Mouse (Mus musculus) midbrain, embryonic 11.5 days (tissue): ENCODE results near the gene H2-Ke6. TPM values are rescaled to one million over a fixed set of nuclear protein-coding genes. Genes with fewer than 3 reads are reported as not detected.
A peak's percentile ranks its signal among the peaks of the same experiment; 100 is the strongest.

Source experiments
- ATAC-seq: fragments of 200-750 bp; cut with Nextera tagmentation; 2 replicates; pipeline ENCODE4 v1.8.0; 2017; ENCODE audit warnings: moderate TSS enrichment, moderate library complexity; ENCODE audit not compliant: low FRiP score
- DNase-seq: peaks from one replicate; pipeline ENCODE4 v3.0.0; 2015; ENCODE audit warnings: low spot score; ENCODE audit errors: missing footprints
- H3K27ac ChIP-seq: fragments of 300-500 bp; sonication (generic); 2 replicates; pipeline ENCODE4 v1.5.1; 2014; ENCODE audit warnings: low read depth, low read length
- H3K27me3 ChIP-seq: fragments of 300-500 bp; sonication (generic); 2 replicates; pipeline ENCODE4 v1.6.1; 2014; ENCODE audit warnings: mild to moderate bottlenecking, low read length, moderate library complexity, mixed read lengths; ENCODE audit not compliant: control insufficient read depth, insufficient read depth
- H3K36me3 ChIP-seq: fragments of 300-500 bp; sonication (generic); 2 replicates; pipeline ENCODE4 v1.6.1; 2014; ENCODE audit warnings: mild to moderate bottlenecking, low read length, moderate library complexity, mixed read lengths; ENCODE audit not compliant: control insufficient read depth, insufficient read depth
- H3K4me1 ChIP-seq: fragments of 300-500 bp; sonication (generic); 2 replicates; pipeline ENCODE4 v1.6.1; 2014; ENCODE audit warnings: low read length; ENCODE audit not compliant: control insufficient read depth, insufficient read depth
- H3K4me2 ChIP-seq: fragments of 300-500 bp; sonication (generic); 2 replicates; pipeline ENCODE4 v1.6.1; 2014; ENCODE audit warnings: mild to moderate bottlenecking, moderate library complexity
- H3K4me3 ChIP-seq: fragments of 300-500 bp; sonication (generic); 2 replicates; pipeline ENCODE4 v1.5.1; 2014; ENCODE audit warnings: low read depth, low read length
- H3K9ac ChIP-seq: fragments of 300-500 bp; sonication (generic); 2 replicates; pipeline ENCODE4 v1.6.1; 2014; ENCODE audit warnings: low read length
- H3K9me3 ChIP-seq: fragments of 300-500 bp; sonication (generic); 2 replicates; pipeline ENCODE4 v1.6.1; 2016; ENCODE audit warnings: low read length; ENCODE audit not compliant: control insufficient read depth
- WGBS: fragments of 180-500 bp; shearing (Covaris S2); extraction: QIAGEN DNeasy Blood & Tissue Kit; methylation state at CpG from one replicate; pipeline ENCODE4 v1.1.7; 2014; 5-methylcytosine and 5-hydroxymethylcytosine counted together
- polyA plus RNA-seq: library from polyadenylated mRNA; unstranded; fragments of >200 nt; fragmentation: Nextera tagmentation; extraction: Ambion mirVana; gene quantifications from 2 replicates; pipeline ENCODE4 v1.2.1, GENCODE M21; 2014

The H2-Ke6 gene
- polyA plus RNA-seq, result 95.4 and 99.0 TPM in 2 replicates

DNA sequence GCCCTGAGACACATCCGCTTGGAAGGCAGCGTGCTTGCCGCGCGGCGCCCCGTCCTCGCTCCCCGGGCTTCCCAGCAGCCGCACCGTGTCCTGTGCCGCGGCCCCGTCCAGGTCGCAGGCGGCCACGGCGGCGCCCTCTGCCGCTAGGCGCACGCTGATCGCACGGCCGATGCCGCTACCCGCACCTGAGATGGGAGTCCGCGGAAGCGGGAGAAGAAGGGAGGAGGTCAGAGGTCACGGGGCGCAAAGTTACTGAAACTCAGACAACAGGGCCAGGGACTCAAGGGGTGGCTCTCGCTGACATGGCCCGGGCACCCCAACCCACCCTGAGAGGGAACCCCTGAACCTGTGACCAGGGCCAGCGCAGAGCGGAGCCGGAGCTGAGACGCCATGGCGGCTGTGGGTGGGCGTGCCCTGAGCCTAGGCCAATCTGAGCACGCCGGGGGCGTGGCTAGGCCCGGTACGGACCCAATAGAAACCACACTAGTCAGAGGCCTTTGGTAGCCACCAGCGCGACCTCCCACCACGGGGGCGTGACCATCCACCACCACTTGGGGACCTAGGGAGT, at the start of gene H2-Ke6:
Gene H2-Ke6 (minus strand): TSS at position 405 of the 568 bp plus-strand sequence.
- peaks cover 17% of the 10 kb centered on the region for H3K36me3 ChIP-seq
- H3K9ac ChIP-seq, result peak within 1 kb of the TSS; percentile 100
- peak within 1 kb of the TSS; percentile 97 for H3K4me2 ChIP-seq
- no peaks in the 10 kb centered on the region for H3K27me3 ChIP-seq
- H3K4me3 ChIP-seq, result peak within 1 kb of the TSS; percentile 98
- H3K27ac ChIP-seq, result peak within 1 kb of the TSS; percentile 100
- whole genome bisulfite sequencing, result under 1% methylated on average over 49 of the region's 49 CpGs
- DNase-seq (peak; percentile 100), ATAC-seq (peak; percentile 71)
- peaks cover 3% of the 10 kb centered on the region; the same call in 1 of the 2 replicates for H3K9me3 ChIP-seq
- peaks cover 53% of the 10 kb centered on the region for H3K4me1 ChIP-seq

DNA sequence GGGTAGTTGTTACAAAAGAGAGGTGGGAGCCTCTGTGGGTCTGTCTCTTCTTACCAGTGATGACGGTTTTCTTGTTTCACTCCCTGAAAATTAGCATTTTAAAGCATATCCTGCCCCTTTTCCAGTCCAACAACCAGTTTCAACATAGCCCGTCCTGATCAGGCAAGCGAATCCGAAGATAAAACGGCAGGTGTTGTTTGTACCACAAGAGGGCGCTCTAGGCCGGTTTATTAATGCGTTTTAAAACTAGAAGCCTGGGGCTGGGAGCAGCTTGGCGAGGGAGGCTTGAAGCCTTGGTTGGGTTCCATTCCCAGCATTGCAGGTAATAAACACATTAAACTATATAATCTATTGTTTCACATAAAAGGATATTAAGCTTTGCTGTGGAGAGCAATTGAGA, 49.7 kb upstream of the H2-Ke6 start:
- Histone ChIP-seq H3K4me3 (no peak overlapping the region), H3K9me3 (no peaks in the 10 kb centered on the region), H3K4me2 (no peak overlapping the region), H3K4me1 (no peaks in the 10 kb centered on the region), H3K9ac (no peak overlapping the region), H3K27ac (no peak overlapping the region), H3K27me3 (peaks cover 10% of the 10 kb centered on the region), H3K36me3 (no peaks in the 10 kb centered on the region)
- ATAC-seq, result no peak; the same call in 1 of the 2 replicates
- 1% methylated on average over 9 of the region's 9 CpGs for WGBS
- DNase-seq, result peak; percentile 99

- H3K4me2 ChIP-seq, result no peak overlapping the region
- no peak overlapping the region for H3K4me3 ChIP-seq
- 49% methylated on average over 7 of the region's 7 CpGs for WGBS
- no peak overlapping the region for H3K9ac ChIP-seq
- H3K27ac ChIP-seq, result no peak overlapping the region
- peaks cover 10% of the 10 kb centered on the region for H3K27me3 ChIP-seq
- no peaks in the 10 kb centered on the region for H3K36me3 ChIP-seq
- no peaks in the 10 kb centered on the region for H3K9me3 ChIP-seq
- no peaks in the 10 kb centered on the region for H3K4me1 ChIP-seq
- DNase-seq (peak; percentile 94), ATAC-seq (no peak)
Observed at GRCm38 (mm10) chr17:34075271-34075670, 47.4 kb upstream of the H2-Ke6 start.

- no peak for ATAC-seq
- no peak for DNase-seq
- Histone ChIP-seq H3K9me3 (no peaks in the 10 kb centered on the region), H3K4me3 (no peak overlapping the region), H3K4me2 (no peak overlapping the region), H3K4me1 (no peaks in the 10 kb centered on the region), H3K27ac (no peak overlapping the region), H3K9ac (no peak overlapping the region), H3K27me3 (peaks cover 7% of the 10 kb centered on the region; the same call in 1 of the 2 replicates), H3K36me3 (no peaks in the 10 kb centered on the region)
- 84% methylated on average over 5 of the region's 5 CpGs for WGBS
Observed at GRCm38 (mm10) chr17:34072091-34072490, 44.2 kb upstream of the H2-Ke6 start.

- WGBS, result 56% methylated on average over 3 of the region's 3 CpGs
- Histone ChIP-seq H3K27ac (no peak overlapping the region), H3K4me2 (no peak overlapping the region), H3K4me3 (no peak overlapping the region), H3K4me1 (no peaks in the 10 kb centered on the region), H3K9me3 (no peaks in the 10 kb centered on the region), H3K27me3 (no peaks in the 10 kb centered on the region), H3K9ac (no peak overlapping the region), H3K36me3 (no peaks in the 10 kb centered on the region; the same call in 1 of the 2 replicates)
- ATAC-seq (no peak), DNase-seq (no peak)
Observed at GRCm38 (mm10) chr17:34068864-34069263, 41.0 kb upstream of the H2-Ke6 start.

GRCm38 (mm10) chr17:34057224-34057623, 29.4 kb upstream of the H2-Ke6 start:
- no peak for ATAC-seq
- H3K4me3 ChIP-seq, result no peak overlapping the region
- no peak for DNase-seq
- no peak overlapping the region for H3K27ac ChIP-seq
- no peaks in the 10 kb centered on the region for H3K4me1 ChIP-seq
- H3K9ac ChIP-seq, result no peak overlapping the region
- 81% methylated on average over 7 of the region's 7 CpGs for WGBS
- H3K36me3 ChIP-seq, result no peaks in the 10 kb centered on the region
- H3K4me2 ChIP-seq, result no peak overlapping the region
- no peaks in the 10 kb centered on the region for H3K9me3 ChIP-seq
- no peaks in the 10 kb centered on the region for H3K27me3 ChIP-seq

DNA sequence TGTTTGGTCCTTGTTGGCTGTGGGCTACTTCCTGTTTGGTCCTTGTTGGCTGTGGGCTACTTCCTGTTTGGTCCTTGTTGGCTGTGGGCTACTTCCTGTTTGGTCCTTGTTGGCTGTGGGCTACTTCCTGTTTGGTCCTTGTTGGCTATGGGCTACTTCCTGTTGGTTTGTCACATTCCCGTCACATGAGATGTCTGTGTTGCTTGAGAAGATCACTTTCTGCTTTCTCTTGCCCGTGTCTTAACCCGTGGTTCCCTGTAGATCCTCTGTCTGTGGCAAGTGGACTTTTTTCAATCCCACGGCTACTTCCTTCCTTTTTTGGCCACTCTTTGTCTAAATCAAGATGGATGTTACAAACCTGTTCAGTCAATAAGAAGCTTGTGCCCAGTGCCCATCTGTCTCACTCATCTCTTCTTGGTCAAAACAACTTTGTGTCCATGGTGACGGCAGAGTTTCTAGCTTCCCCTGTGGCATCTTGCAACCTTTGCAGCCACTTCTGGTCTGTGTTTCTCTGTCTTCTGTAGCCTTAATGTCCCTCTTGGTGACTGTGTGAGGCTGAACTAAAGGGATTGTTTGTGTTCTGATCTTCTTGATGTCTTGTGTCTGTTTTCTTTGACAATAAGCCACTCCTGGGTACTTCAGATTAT, 19.7 kb upstream of the H2-Ke6 start:
- no peaks in the 10 kb centered on the region for H3K9me3 ChIP-seq
- no peak overlapping the region for H3K4me3 ChIP-seq
- ATAC-seq, result no peak
- H3K4me1 ChIP-seq, result no peaks in the 10 kb centered on the region
- H3K4me2 ChIP-seq, result no peak overlapping the region
- H3K27me3 ChIP-seq, result no peaks in the 10 kb centered on the region
- 87% methylated on average over 5 of the region's 5 CpGs for WGBS
- H3K36me3 ChIP-seq, result no peaks in the 10 kb centered on the region
- no peak overlapping the region for H3K9ac ChIP-seq
- no peak overlapping the region for H3K27ac ChIP-seq
- DNase-seq, result no peak

DNA sequence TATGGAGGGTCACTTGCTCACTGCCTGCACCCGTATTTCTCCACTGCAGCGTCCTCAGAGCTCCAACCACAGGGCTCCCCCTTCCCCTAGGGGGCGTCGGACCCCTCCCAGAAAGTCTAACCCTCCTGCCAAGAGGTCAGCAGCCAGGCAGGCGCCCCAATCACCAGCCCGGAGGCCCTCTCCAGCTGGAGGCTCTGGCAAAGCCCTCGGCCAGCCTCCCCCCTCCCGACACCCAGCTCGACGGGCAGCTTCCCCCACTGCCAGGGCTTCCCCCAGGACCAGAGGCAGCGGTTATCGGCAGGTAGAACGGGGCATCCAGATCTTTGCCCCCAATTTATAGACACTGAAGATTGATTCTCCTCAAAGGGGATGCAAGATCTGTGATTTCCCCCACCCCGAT, 18.1 kb upstream of the H2-Ke6 start:
- no peak for ATAC-seq
- Histone ChIP-seq H3K36me3 (no peaks in the 10 kb centered on the region), H3K4me1 (peaks cover 1% of the 10 kb centered on the region; the same call in 1 of the 2 replicates), H3K4me2 (no peak overlapping the region), H3K9ac (no peak overlapping the region), H3K4me3 (no peak overlapping the region), H3K9me3 (no peaks in the 10 kb centered on the region), H3K27me3 (no peaks in the 10 kb centered on the region), H3K27ac (no peak overlapping the region)
- no peak for DNase-seq
- 79% methylated on average over 14 of the region's 14 CpGs for WGBS
